Mouse (Mus musculus): ENCODE measurements around the gene Nit2.

The Nit2 gene

GRCm38 (mm10) chr16:57163694-57164093 is 3.4 kb downstream of the Nit2 start:
- in situ Hi-C loops (cut with MboI, MseI): no loop called here

- in situ Hi-C loops (cut with MboI, MseI): no loop called here
Observed at GRCm38 (mm10) chr16:57162841-57163240, 4.3 kb downstream of the Nit2 start.

- in situ Hi-C loops (cut with MboI, MseI): no loop called here
Observed at GRCm38 (mm10) chr16:57159835-57160234, 7.3 kb downstream of the Nit2 start.

- in situ Hi-C loops (cut with MboI, MseI): no loop called here
Observed at GRCm38 (mm10) chr16:57157728-57158127, 9.4 kb downstream of the Nit2 start.

GRCm38 (mm10) chr16:57157076-57157475 is 10.1 kb downstream of the Nit2 start:
- in situ Hi-C loops (cut with MboI, MseI): no loop called here

- in situ Hi-C loops (cut with MboI, MseI): no loop called here
Observed at GRCm38 (mm10) chr16:57155899-57156298, 11.2 kb downstream of the Nit2 start.

GRCm38 (mm10) chr16:57151437-57151836 is 15.7 kb downstream of the Nit2 start:
- in situ Hi-C loops (cut with MboI, MseI): no loop called here

GRCm38 (mm10) chr16:57144741-57145140 is 22.4 kb downstream of the Nit2 start:
- in situ Hi-C loops (cut with MboI, MseI): loop anchor here in 1 of 2 experiments (25.0 kb wide), 1 partner anchor 1132 kb away; no protein-coding TSS in a partner anchor

GRCm38 (mm10) chr16:57133611-57134010 is 33.5 kb downstream of the Nit2 start:
- in situ Hi-C loops (cut with MboI, MseI): loop anchor here in 1 of 2 experiments (25.0 kb wide), 1 partner anchor 1121 kb away; no protein-coding TSS in a partner anchor

- in situ Hi-C loops (cut with MboI, MseI): loop anchor here in 1 of 2 experiments (25.0 kb wide), 1 partner anchor 1120 kb away; no protein-coding TSS in a partner anchor
Observed at GRCm38 (mm10) chr16:57132326-57132725, 34.8 kb downstream of the Nit2 start.

GRCm38 (mm10) chr16:57131544-57131943 is 35.6 kb downstream of the Nit2 start:
- in situ Hi-C loops (cut with MboI, MseI): loop anchor here in 1 of 2 experiments (25.0 kb wide), 1 partner anchor 1119 kb away; no protein-coding TSS in a partner anchor

- in situ Hi-C loops (cut with MboI, MseI): loop anchor here in 1 of 2 experiments (25.0 kb wide), 1 partner anchor 1119 kb away; no protein-coding TSS in a partner anchor
Observed at GRCm38 (mm10) chr16:57130752-57131400, 36.3 kb downstream of the Nit2 start.

- in situ Hi-C loops (cut with MboI, MseI): loop anchor here in 1 of 2 experiments (25.0 kb wide), 1 partner anchor 1116 kb away; no protein-coding TSS in a partner anchor
Observed at GRCm38 (mm10) chr16:57127825-57128224, 39.3 kb downstream of the Nit2 start.

- in situ Hi-C loops (cut with MboI, MseI): loop anchor here in 1 of 2 experiments (25.0 kb wide), 1 partner anchor 1114 kb away; no protein-coding TSS in a partner anchor
Observed at GRCm38 (mm10) chr16:57126268-57126667, 40.9 kb downstream of the Nit2 start.

- in situ Hi-C loops (cut with MboI, MseI): no loop called here
Observed at GRCm38 (mm10) chr16:57122682-57123445, 44.3 kb downstream of the Nit2 start.

GRCm38 (mm10) chr16:57121816-57122415 is 45.2 kb downstream of the Nit2 start:
- in situ Hi-C loops (cut with MboI, MseI): no loop called here

GRCm38 (mm10) chr16:57120913-57121815 is 46.0 kb downstream of the Nit2 start, which contains the start of gene Tomm70a:
Tomm70a (plus strand) TSS chr16:57121703.
- in situ Hi-C loops (cut with MboI, MseI): no loop called here

- in situ Hi-C loops (cut with MboI, MseI): loop anchor here in 1 of 2 experiments (5.0 kb wide), 1 partner anchor 50 kb away; the partner anchor contains the start of gene Nit2
Observed at GRCm38 (mm10) chr16:57117562-57117961, 49.6 kb downstream of the Nit2 start.

- in situ Hi-C loops (cut with MboI, MseI): loop anchor here in 1 of 2 experiments (5.0 kb wide), 1 partner anchor 51 kb away; the partner anchor contains the start of gene Nit2
Observed at GRCm38 (mm10) chr16:57116066-57116465, 51.1 kb downstream of the Nit2 start.

Measured in T-helper 17 cell (primary cell).